Mouse (Mus musculus) liver, embryonic 14.5 days (tissue): ENCODE data around the gene Myl6b.

Experiments used
- CTCF ChIP-seq: IDR thresholded peaks from 2 replicates; pipeline ENCODE4 v1.5.1; 2016; ENCODE audit warnings: antibody characterized with exemption, low read depth, control low read depth
- EP300 ChIP-seq: IDR thresholded peaks from 2 replicates; pipeline ENCODE4 v1.6.1; 2016; ENCODE audit warnings: antibody characterized with exemption, low read depth

DNA sequence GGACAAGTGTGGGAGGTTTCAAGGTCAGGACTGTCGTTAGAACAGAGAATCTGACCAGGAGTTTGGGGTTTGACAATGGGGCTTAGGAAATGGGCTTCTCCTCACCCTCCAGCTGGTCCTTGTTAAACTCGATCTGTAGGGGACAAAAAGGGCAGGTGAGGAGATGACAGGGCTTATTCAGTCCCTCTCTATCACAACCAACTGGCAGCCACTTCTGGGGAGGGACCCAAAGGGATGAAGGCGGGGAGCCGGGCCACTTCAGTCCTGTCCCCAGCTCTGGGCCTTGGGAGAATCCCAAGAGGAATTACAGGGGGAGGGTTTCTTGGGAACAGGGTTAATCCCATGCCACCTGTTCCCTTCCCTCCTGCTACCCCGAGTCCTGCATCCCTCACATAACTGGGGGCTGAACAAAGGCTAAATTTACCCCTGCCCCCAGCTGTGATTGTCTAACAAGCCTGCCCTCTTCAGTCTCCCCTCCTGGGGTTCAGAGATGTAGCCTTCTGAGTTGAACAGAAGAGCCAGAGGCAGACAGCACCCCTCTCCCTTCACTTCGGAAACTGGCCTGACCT lies 1.9 kb downstream of the Myl6b start:
- TF ChIP-seq CTCF (no peak), EP300 (no peak)
